Mouse (Mus musculus) mouse embryonic stem cell (cell line): ENCODE data around the gene Tle1.

ENCODE experiments used
- in situ Hi-C, 2 experiments: fragments of 300-500 bp; cut with MboI; formaldehyde crosslinking; loops; 1 replicate in 1 of 2; 3 replicates in 1 of 2; pipeline ENCODE4 v1.14.3; 2019 to 2020; ENCODE audit warnings: low sequenced_read_pairs in 2 of 2, low pct_unique_long_range_greater_than_20kb in 1 of 2, mixed read lengths in 1 of 2; ENCODE audit not compliant: unreplicated experiment in 1 of 2

The Tle1 gene

GRCm38 (mm10) chr4:72200559-72201409 is at the start of gene Tle1:
Gene Tle1 (minus strand): TSS chr4:72200919.
- in situ Hi-C loops = no loop called here

GRCm38 (mm10) chr4:72233584-72234219 is 33.0 kb upstream of the Tle1 start:
- in situ Hi-C loops = no loop called here

- in situ Hi-C loops = no loop called here
Observed at GRCm38 (mm10) chr4:72232206-72232605, 31.5 kb upstream of the Tle1 start.

GRCm38 (mm10) chr4:72230832-72231231 is 30.1 kb upstream of the Tle1 start:
- in situ Hi-C loops = no loop called here

GRCm38 (mm10) chr4:72221629-72222028 is 20.9 kb upstream of the Tle1 start:
- in situ Hi-C loops = no loop called here

GRCm38 (mm10) chr4:72204420-72205045 is 3.8 kb upstream of the Tle1 start:
- in situ Hi-C loops = no loop called here

GRCm38 (mm10) chr4:72201521-72201991 is 837 bp upstream of the Tle1 start:
- in situ Hi-C loops = no loop called here

GRCm38 (mm10) chr4:72199571-72200558 is 854 bp downstream of the Tle1 start:
- in situ Hi-C loops = loop anchor here in 1 of 2 experiments (5.0 kb wide), 1 partner anchor 158 kb away; no protein-coding TSS in a partner anchor

- in situ Hi-C loops = loop anchor here in 1 of 2 experiments (5.0 kb wide), 1 partner anchor 157 kb away; no protein-coding TSS in a partner anchor
Observed at GRCm38 (mm10) chr4:72198877-72199411, 1.8 kb downstream of the Tle1 start.

- in situ Hi-C loops = loop anchor here in 1 of 2 experiments (5.0 kb wide), 1 partner anchor 156 kb away; no protein-coding TSS in a partner anchor
Observed at GRCm38 (mm10) chr4:72197888-72198605, 2.7 kb downstream of the Tle1 start.

- in situ Hi-C loops = loop anchor here in 1 of 2 experiments (5.0 kb wide), 1 partner anchor 153 kb away; no protein-coding TSS in a partner anchor
Observed at GRCm38 (mm10) chr4:72195116-72195835, 5.4 kb downstream of the Tle1 start.

- in situ Hi-C loops = no loop called here
Observed at GRCm38 (mm10) chr4:72193276-72193675, 7.4 kb downstream of the Tle1 start.

- in situ Hi-C loops = no loop called here
Observed at GRCm38 (mm10) chr4:72184476-72184875, 16.2 kb downstream of the Tle1 start.

GRCm38 (mm10) chr4:72182343-72182988 is 18.3 kb downstream of the Tle1 start:
- in situ Hi-C loops = no loop called here

- in situ Hi-C loops = no loop called here
Observed at GRCm38 (mm10) chr4:72175943-72176342, 24.8 kb downstream of the Tle1 start.

- in situ Hi-C loops = no loop called here
Observed at GRCm38 (mm10) chr4:72168267-72168666, 32.5 kb downstream of the Tle1 start.
